Mouse (Mus musculus) heart, embryonic 15.5 days (tissue): Measurements from ENCODE around the gene Olfr1200. TPM values are rescaled to one million over a fixed set of nuclear protein-coding genes. Genes with fewer than 3 reads are reported as not detected.

Experiments
- ATAC-seq: fragments of 200-750 bp; cut with Nextera tagmentation; replicated peaks from 2 replicates; pipeline ENCODE4 v1.8.0; 2017; ENCODE audit warnings: low read depth, moderate TSS enrichment; ENCODE audit not compliant: insufficient number of reproducible peaks, insufficient read depth, low FRiP score
- H3K27ac ChIP-seq: fragments of 300-500 bp; sonication (generic); 2 replicates; pipeline ENCODE4 v1.5.1; 2015; ENCODE audit warnings: mild to moderate bottlenecking, inconsistent platforms
- H3K27me3 ChIP-seq: fragments of 300-500 bp; sonication (generic); 2 replicates; pipeline ENCODE4 v1.6.1; 2015; ENCODE audit warnings: inconsistent platforms
- H3K36me3 ChIP-seq: fragments of 300-500 bp; sonication (generic); 2 replicates; pipeline ENCODE4 v1.6.1; 2015; ENCODE audit warnings: mild to moderate bottlenecking, inconsistent platforms
- H3K4me1 ChIP-seq: fragments of 300-500 bp; sonication (generic); replicated peaks from 2 replicates; pipeline ENCODE4 v1.6.1; 2015; ENCODE audit warnings: inconsistent platforms
- H3K4me2 ChIP-seq: fragments of 300-500 bp; sonication (generic); 2 replicates; pipeline ENCODE4 v1.6.1; 2015; ENCODE audit warnings: inconsistent platforms, mild to moderate bottlenecking, moderate library complexity
- H3K4me3 ChIP-seq: fragments of 300-500 bp; sonication (generic); 2 replicates; pipeline ENCODE4 v1.5.1; 2015; ENCODE audit warnings: mild to moderate bottlenecking, inconsistent platforms
- H3K9ac ChIP-seq: fragments of 300-500 bp; sonication (generic); 2 replicates; pipeline ENCODE4 v1.6.1; 2015; ENCODE audit warnings: mild to moderate bottlenecking, inconsistent platforms
- H3K9me3 ChIP-seq: fragments of 300-500 bp; sonication (generic); replicated peaks from 2 replicates; pipeline ENCODE4 v1.6.1; 2016; ENCODE audit warnings: inconsistent platforms
- WGBS: fragments of 180-500 bp; shearing (Covaris S2); methylation state at CpG from one replicate; pipeline ENCODE4 v1.1.7; 2015; ENCODE audit warnings: mixed read lengths; 5-methylcytosine and 5-hydroxymethylcytosine counted together
- polyA plus RNA-seq: library from polyadenylated mRNA; unstranded; fragments of >200 nt; fragmentation: Nextera tagmentation; extraction: Ambion mirVana; gene quantifications from 2 replicates; pipeline ENCODE4 v1.2.1, GENCODE M21; 2015

Olfr1200 gene
- polyA plus RNA-seq = not detected in 2 replicates

DNA sequence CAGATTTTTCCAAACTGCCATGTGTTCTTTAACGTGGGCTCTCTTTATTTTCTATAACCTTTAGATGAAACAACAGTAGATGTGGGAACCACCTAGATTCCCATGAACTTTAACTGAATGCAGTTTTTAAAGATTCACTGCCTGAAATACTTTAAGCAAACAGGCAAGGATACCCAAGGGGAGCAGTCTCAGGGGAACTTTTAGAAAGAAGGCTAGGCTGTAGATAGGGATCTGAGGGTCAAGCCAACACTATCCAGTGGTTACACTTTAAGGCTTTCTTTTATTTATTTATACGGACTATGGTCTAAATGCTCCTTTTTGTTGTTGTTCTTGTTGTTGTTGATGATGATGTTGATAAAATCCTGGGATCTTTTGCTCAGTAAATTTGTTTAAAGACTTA, at the start of gene Olfr1200:
TSS of gene Olfr1200 (minus strand) at position 101 of the 400 bp plus-strand sequence.
- 79% methylated on average over 2 of the region's 2 CpGs for WGBS
- H3K4me2 ChIP-seq = no peak within 1 kb of the TSS
- no peak within 1 kb of the TSS for H3K9ac ChIP-seq
- H3K27me3 ChIP-seq = no peaks in the 10 kb centered on the region
- no peaks in the 10 kb centered on the region for H3K36me3 ChIP-seq
- no peak within 1 kb of the TSS for H3K27ac ChIP-seq
- ATAC-seq = no peak
- no peaks in the 10 kb centered on the region for H3K4me1 ChIP-seq
- H3K4me3 ChIP-seq = no peak within 1 kb of the TSS
- H3K9me3 ChIP-seq = no peaks in the 10 kb centered on the region

DNA sequence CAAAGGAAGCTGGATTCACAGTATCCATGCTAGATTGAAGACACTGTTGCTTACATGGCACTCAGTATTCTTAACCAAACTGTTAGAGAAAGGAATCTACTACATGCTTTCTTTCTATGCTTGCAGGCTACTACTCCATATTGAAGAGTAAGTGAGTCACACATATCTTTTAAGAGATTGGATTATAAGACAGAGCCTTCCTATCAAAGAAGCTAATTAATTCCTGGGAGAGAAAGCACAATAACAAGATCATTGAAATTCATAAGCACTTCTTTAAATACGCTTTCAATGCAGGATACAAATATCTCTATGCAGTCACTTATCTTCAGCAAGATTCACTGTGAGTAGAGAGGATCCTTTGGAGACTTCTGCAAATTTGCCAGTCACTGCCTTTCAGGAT, 43.9 kb upstream of the Olfr1200 start, which contains the start of gene Olfr1202:
TSS of gene Olfr1202 (plus strand) at position 301 of the 400 bp plus-strand sequence.
- Histone ChIP-seq H3K27ac (no peak within 1 kb of the TSS), H3K27me3 (no peaks in the 10 kb centered on the region), H3K4me3 (no peak within 1 kb of the TSS), H3K9me3 (no peaks in the 10 kb centered on the region), H3K4me2 (no peak within 1 kb of the TSS), H3K9ac (no peak within 1 kb of the TSS), H3K36me3 (no peaks in the 10 kb centered on the region), H3K4me1 (no peaks in the 10 kb centered on the region)
- 81% methylated on average over 1 of the region's 1 CpGs for WGBS
- no peak for ATAC-seq

DNA sequence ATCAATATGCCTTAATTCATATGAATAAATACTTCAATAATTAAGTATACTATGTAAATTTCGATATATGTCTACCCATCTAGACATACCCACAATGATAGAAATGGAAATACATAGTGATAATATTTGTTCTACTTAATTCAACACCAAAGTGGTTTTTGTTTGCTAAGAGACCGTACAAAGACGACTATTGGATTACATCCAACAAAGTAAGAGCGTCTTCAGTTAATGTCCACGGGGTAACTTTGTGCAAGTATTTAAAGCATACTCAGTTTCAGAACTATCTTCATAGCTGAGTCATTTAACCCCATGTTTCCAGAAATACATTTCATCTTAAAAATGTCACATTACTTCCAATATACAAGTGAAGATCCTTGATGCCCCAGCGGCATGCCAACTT, 22.4 kb upstream of the Olfr1200 start, which contains the start of gene Olfr1201:
TSS of gene Olfr1201 (plus strand) at position 301 of the 400 bp plus-strand sequence.
- 77% methylated on average over 6 of the region's 6 CpGs for WGBS
- H3K9ac ChIP-seq = no peak within 1 kb of the TSS
- H3K36me3 ChIP-seq = no peaks in the 10 kb centered on the region
- H3K4me2 ChIP-seq = no peak within 1 kb of the TSS
- no peak for ATAC-seq
- no peak within 1 kb of the TSS for H3K27ac ChIP-seq
- H3K9me3 ChIP-seq = no peaks in the 10 kb centered on the region
- no peaks in the 10 kb centered on the region for H3K4me1 ChIP-seq
- H3K4me3 ChIP-seq = no peak within 1 kb of the TSS
- no peaks in the 10 kb centered on the region for H3K27me3 ChIP-seq

GRCm38 (mm10) chr2:88760369-88760768, 9.9 kb downstream of the Olfr1200 start, which contains the start of gene Olfr1199:
Gene Olfr1199, minus strand, starts transcription at chr2:88760469.
- no peak for ATAC-seq
- H3K4me1 ChIP-seq = no peaks in the 10 kb centered on the region
- H3K9me3 ChIP-seq = no peaks in the 10 kb centered on the region; the same call in 1 of the 2 replicates
- H3K4me3 ChIP-seq = no peak within 1 kb of the TSS
- H3K4me2 ChIP-seq = no peak within 1 kb of the TSS
- 80% methylated on average over 2 of the region's 2 CpGs for WGBS
- no peak within 1 kb of the TSS for H3K9ac ChIP-seq
- no peaks in the 10 kb centered on the region for H3K36me3 ChIP-seq
- no peak within 1 kb of the TSS for H3K27ac ChIP-seq
- no peaks in the 10 kb centered on the region for H3K27me3 ChIP-seq

DNA sequence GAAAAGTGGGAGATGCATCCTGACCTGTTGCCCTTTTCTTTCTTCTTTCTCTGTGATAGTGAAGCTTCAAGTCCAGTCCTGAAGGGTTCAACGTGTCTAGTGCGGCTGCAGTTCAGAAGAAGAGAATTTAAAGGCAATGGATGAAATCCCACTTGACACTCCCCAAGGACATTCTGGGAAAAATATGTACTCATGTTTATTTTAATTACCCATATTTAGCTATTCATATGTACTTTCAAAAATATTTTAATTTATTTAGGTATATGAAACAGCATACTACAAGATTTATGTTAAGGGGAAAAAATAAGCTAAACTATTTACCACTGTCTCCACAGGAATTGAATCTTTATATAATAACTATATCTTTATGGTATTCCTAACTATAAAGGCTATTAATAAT, 19.0 kb downstream of the Olfr1200 start, which contains the start of gene Olfr1198:
TSS of gene Olfr1198 (minus strand) at position 101 of the 400 bp plus-strand sequence.
- Histone ChIP-seq H3K9me3 (no peaks in the 10 kb centered on the region), H3K4me2 (no peak within 1 kb of the TSS), H3K4me3 (no peak within 1 kb of the TSS), H3K36me3 (no peaks in the 10 kb centered on the region), H3K4me1 (no peaks in the 10 kb centered on the region), H3K27ac (no peak within 1 kb of the TSS), H3K27me3 (no peaks in the 10 kb centered on the region), H3K9ac (no peak within 1 kb of the TSS)
- no peak for ATAC-seq
- WGBS = 88% methylated on average over 2 of the region's 2 CpGs

DNA sequence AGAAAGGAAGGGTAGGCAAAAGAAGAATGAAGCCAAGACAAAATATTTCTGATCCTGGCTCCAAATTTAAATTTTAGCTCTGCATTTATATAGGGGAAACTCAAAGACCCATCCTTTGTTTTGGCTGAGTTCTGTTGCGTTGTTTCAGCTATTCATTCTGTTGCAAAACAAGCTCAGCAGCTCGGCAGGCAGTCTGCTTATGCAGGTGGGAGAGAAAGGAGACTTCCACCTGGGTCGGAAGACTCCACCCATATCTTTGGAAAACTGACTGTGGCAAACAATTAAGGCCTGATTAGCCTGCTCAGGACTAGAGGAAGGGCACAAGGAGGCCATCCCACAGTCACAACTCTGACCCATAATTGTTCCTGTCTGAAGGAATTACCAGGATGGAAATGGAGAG, 26.9 kb downstream of the Olfr1200 start:
- Histone ChIP-seq H3K36me3 (no peaks in the 10 kb centered on the region), H3K4me1 (no peaks in the 10 kb centered on the region), H3K9me3 (peaks cover 3% of the 10 kb centered on the region; the same call in 1 of the 2 replicates), H3K27me3 (no peaks in the 10 kb centered on the region), H3K9ac (no peak overlapping the region), H3K27ac (no peak overlapping the region), H3K4me3 (no peak overlapping the region), H3K4me2 (no peak overlapping the region)
- ATAC-seq = no peak
- 70% methylated on average over 3 of the region's 3 CpGs for WGBS

GRCm38 (mm10) chr2:88732266-88732665, 38.0 kb downstream of the Olfr1200 start, which contains the start of gene Olfr1197:
Gene Olfr1197, minus strand, starts transcription at chr2:88732366.
- no peak for ATAC-seq
- 65% methylated on average over 1 of the region's 1 CpGs for WGBS
- H3K4me1 ChIP-seq = no peaks in the 10 kb centered on the region

More at GRCm38 (mm10) chr2:88732266-88732665, 38.0 kb downstream of the Olfr1200 start, which contains the start of gene Olfr1197:
- H3K9me3 ChIP-seq = no peaks in the 10 kb centered on the region
- H3K27ac ChIP-seq = no peak within 1 kb of the TSS
- no peak within 1 kb of the TSS for H3K9ac ChIP-seq
- H3K4me3 ChIP-seq = no peak within 1 kb of the TSS
- H3K4me2 ChIP-seq = no peak within 1 kb of the TSS
- H3K27me3 ChIP-seq = no peaks in the 10 kb centered on the region
- H3K36me3 ChIP-seq = no peaks in the 10 kb centered on the region

Other genes with a start within 250 kb of the Olfr1200 start
- gene Olfr1188, start 213.6 kb downstream of the Olfr1200 start, polyA plus RNA-seq = not detected in 2 replicates
- gene Olfr1189, start 184.0 kb downstream of the Olfr1200 start, polyA plus RNA-seq = not detected in 2 replicates
- not detected in 2 replicates for gene Olfr1191-ps1, start 129.9 kb downstream of the Olfr1200 start, polyA plus RNA-seq
- not detected in 2 replicates for gene Olfr1192-ps1, start 122.0 kb downstream of the Olfr1200 start, polyA plus RNA-seq
- gene Olfr1193, start 94.9 kb downstream of the Olfr1200 start, polyA plus RNA-seq = not detected in 2 replicates
- not detected in 2 replicates for gene Olfr1195, start 81.3 kb downstream of the Olfr1200 start, polyA plus RNA-seq
- gene Olfr1196, start 65.9 kb downstream of the Olfr1200 start, polyA plus RNA-seq = not detected in 2 replicates
- gene Olfr1197, start 38.1 kb downstream of the Olfr1200 start, polyA plus RNA-seq = not detected in 2 replicates
- gene Olfr1198, start 19.1 kb downstream of the Olfr1200 start, polyA plus RNA-seq = not detected in 2 replicates
- not detected in 2 replicates for gene Olfr1199, start 10.0 kb downstream of the Olfr1200 start, polyA plus RNA-seq
- gene Olfr1201, start 22.5 kb upstream of the Olfr1200 start, polyA plus RNA-seq = not detected in 2 replicates
- gene Olfr1202, start 44.0 kb upstream of the Olfr1200 start, polyA plus RNA-seq = not detected in 2 replicates
- not detected in 2 replicates for gene Olfr1205, start 59.2 kb upstream of the Olfr1200 start, polyA plus RNA-seq
- gene Olfr1204, start 78.8 kb upstream of the Olfr1200 start, polyA plus RNA-seq = not detected in 2 replicates
- not detected in 2 replicates for gene Olfr1206, start 92.7 kb upstream of the Olfr1200 start, polyA plus RNA-seq
- not detected in 2 replicates for gene Olfr1208, start 131.8 kb upstream of the Olfr1200 start, polyA plus RNA-seq
- gene Olfr1209, start 144.7 kb upstream of the Olfr1200 start, polyA plus RNA-seq = not detected in 2 replicates
- gene Olfr1211, start 167.6 kb upstream of the Olfr1200 start, polyA plus RNA-seq = not detected in 2 replicates
- gene Olfr1212, start 183.5 kb upstream of the Olfr1200 start, polyA plus RNA-seq = not detected in 2 replicates
- gene Gm13762, start 209.8 kb upstream of the Olfr1200 start, polyA plus RNA-seq = not detected in 2 replicates
- gene Olfr1214, start 222.2 kb upstream of the Olfr1200 start, polyA plus RNA-seq = not detected in 2 replicates
- gene Olfr1215, start 236.5 kb upstream of the Olfr1200 start, polyA plus RNA-seq = not detected in 2 replicates
- gene Olfr1216, start 247.9 kb upstream of the Olfr1200 start, polyA plus RNA-seq = not detected in 2 replicates